10 mouse cellular contexts compared by ENCODE assay signal in genomic region chr4:154401379-154401778, GRCm38 (mm10).
DNase-seq lines count a peak whose midpoint lies in the region; ATAC-seq lines count a peak whose summit lies in the region.
"Had no signal": no experiment of that assay in that cellular context is flagged by ENCODE, and none has a peak within 500 bp of the region (broad histone marks: within the 10 kb centered on the region; RNA-seq: fewer than 3 reads in every experiment).

No protein-coding gene starts in this region.

- H3K4me3 ChIP-seq in heart, embryonic 12.5 days, result no peak overlapping the region
- H3K4me3 ChIP-seq: lung, embryonic 15.5 days; myocyte had no signal

- H3K27me3 ChIP-seq in heart, embryonic 12.5 days (replicated peaks), result peaks cover 53% of the 10 kb centered on the region
- H3K27me3 ChIP-seq: lung, embryonic 15.5 days had no signal

- DNase-seq in heart, adult 18-20 months, result no peak
- DNase-seq in layer of hippocampus, adult 9-11 months, result peak; percentile 35
- DNase-seq in layer of hippocampus, adult 11-12 months (ENCODE audit: low spot score), result no peak
- peak; percentile 70 for DNase-seq in ovary, adult 18-20 months (ENCODE audit: low spot score)
- no peak for DNase-seq in ovary, postnatal 10 days (ENCODE audit: low spot score)
- peak; percentile 50 for DNase-seq in ovary, postnatal 36 days (ENCODE audit: low spot score)
- no peak for DNase-seq in thymus, adult 18-20 months

- H3K4me2 ChIP-seq in heart, embryonic 12.5 days, result no peak overlapping the region
- H3K4me2 ChIP-seq: lung, embryonic 15.5 days had no signal

- no peaks in the 10 kb centered on the region for H3K9me3 ChIP-seq in heart, embryonic 12.5 days (replicated peaks)
- H3K9me3 ChIP-seq: lung, embryonic 15.5 days had no signal

- 38% methylated on average over 5 of the region's 5 CpGs for WGBS in heart, embryonic 12.5 days

- H3K27ac ChIP-seq in heart, embryonic 12.5 days (ENCODE audit: poor library complexity, severe bottlenecking), result no peak overlapping the region
- H3K27ac ChIP-seq: lung, embryonic 15.5 days had no signal

- ATAC-seq in heart, embryonic 12.5 days (ENCODE audit: insufficient number of reproducible peaks, low FRiP score), result peak; percentile 60

- peaks cover 38% of the 10 kb centered on the region for H3K4me1 ChIP-seq in heart, embryonic 12.5 days (replicated peaks)

- H3K9ac ChIP-seq in heart, embryonic 12.5 days, result no peak overlapping the region
- H3K9ac ChIP-seq: lung, embryonic 15.5 days had no signal

- H3K36me3 ChIP-seq in heart, embryonic 12.5 days, result no peaks in the 10 kb centered on the region
- H3K36me3 ChIP-seq: lung, embryonic 15.5 days had no signal

Comparison
In these comparisons a context has a peak if more than half of its experiments do, and no peak if none do; other contexts are left out.
1. DNase-seq: peak in layer of hippocampus, adult 9-11 months (single experiment), ovary, adult 18-20 months (single experiment) and ovary, postnatal 36 days (single experiment); none in heart, adult 18-20 months (0 of 2), layer of hippocampus, adult 11-12 months (single experiment), ovary, postnatal 10 days (single experiment) and thymus, adult 18-20 months (0 of 2).